Mouse (Mus musculus): Measurements from ENCODE around the gene Gm28230.

The Gm28230 gene

GRCm38 (mm10) chr2:74704393-74704998 is 22.0 kb upstream of the Gm28230 start, which contains the start of gene Hoxd8:
Hoxd8 (plus strand) TSS chr2:74704615.
- no peak for DNase-seq (ENCODE audit: low spot score)

GRCm38 (mm10) chr2:74704999-74705466 is 21.5 kb upstream of the Gm28230 start:
- no peak for DNase-seq (ENCODE audit: low spot score)

GRCm38 (mm10) chr2:74705467-74706089 is 20.9 kb upstream of the Gm28230 start:
- DNase-seq (ENCODE audit: low spot score) = no peak

GRCm38 (mm10) chr2:74706393-74706960 is 20.1 kb upstream of the Gm28230 start:
- no peak for DNase-seq (ENCODE audit: low spot score)

GRCm38 (mm10) chr2:74707599-74707998 is 18.9 kb upstream of the Gm28230 start:
- DNase-seq (ENCODE audit: low spot score) = no peak

GRCm38 (mm10) chr2:74708676-74709075 is 17.9 kb upstream of the Gm28230 start:
- no peak for DNase-seq (ENCODE audit: low spot score)

- no peak for DNase-seq (ENCODE audit: low spot score)
Observed at GRCm38 (mm10) chr2:74709465-74710419, 16.8 kb upstream of the Gm28230 start.

- no peak for DNase-seq (ENCODE audit: low spot score)
Observed at GRCm38 (mm10) chr2:74710929-74711543, 15.5 kb upstream of the Gm28230 start.

GRCm38 (mm10) chr2:74711721-74712621 is 14.6 kb upstream of the Gm28230 start, which contains the start of the genes Hoxd3 and Hoxd4:
Hoxd3 (plus strand) TSS chr2:74711927.
Hoxd4 (plus strand) TSS chr2:74711929.
- DNase-seq (ENCODE audit: low spot score) = no peak

GRCm38 (mm10) chr2:74713239-74714150 is 13.0 kb upstream of the Gm28230 start:
- DNase-seq (ENCODE audit: low spot score) = no peak

- no peak for DNase-seq (ENCODE audit: low spot score)
Observed at GRCm38 (mm10) chr2:74714156-74714789, 12.3 kb upstream of the Gm28230 start.

- DNase-seq (ENCODE audit: low spot score) = no peak
Observed at GRCm38 (mm10) chr2:74714881-74715280, 11.6 kb upstream of the Gm28230 start.

- DNase-seq (ENCODE audit: low spot score) = peak; percentile 73
Observed at GRCm38 (mm10) chr2:74715504-74716241, 10.9 kb upstream of the Gm28230 start.

GRCm38 (mm10) chr2:74720384-74720783 is 6.1 kb upstream of the Gm28230 start:
- no peak for DNase-seq (ENCODE audit: low spot score)

- no peak for DNase-seq (ENCODE audit: low spot score)
Observed at GRCm38 (mm10) chr2:74720955-74721491, 5.5 kb upstream of the Gm28230 start.

GRCm38 (mm10) chr2:74721882-74722281 is 4.6 kb upstream of the Gm28230 start:
- no peak for DNase-seq (ENCODE audit: low spot score)

GRCm38 (mm10) chr2:74722949-74723348 is 3.6 kb upstream of the Gm28230 start:
- DNase-seq (ENCODE audit: low spot score) = no peak
